Mouse (Mus musculus) R1 (cell line): ENCODE results near the gene Prrg1.

ENCODE experiments used
- DNase-seq: peaks from one replicate; pipeline ENCODE4 v3.0.0-alpha.2; 2018; ENCODE audit warnings: low read depth, low spot score

The Prrg1 gene

GRCm38 (mm10) chrX:78583202-78584004 is at the start of gene Prrg1:
TSS of gene Prrg1 (minus strand) at chrX:78583896.
- DNase-seq: peak; percentile 87

- peak; percentile 5 for DNase-seq
Measured at GRCm38 (mm10) chrX:78605814-78606213, 22.1 kb upstream of the Prrg1 start.

GRCm38 (mm10) chrX:78593138-78593537 is 9.4 kb upstream of the Prrg1 start:
- no peak for DNase-seq

GRCm38 (mm10) chrX:78582854-78583201 is 868 bp downstream of the Prrg1 start:
- peak; percentile 23 for DNase-seq

GRCm38 (mm10) chrX:78563451-78563850 is 20.2 kb downstream of the Prrg1 start:
- no peak for DNase-seq

GRCm38 (mm10) chrX:78553399-78553798 is 30.3 kb downstream of the Prrg1 start:
- DNase-seq: no peak

- DNase-seq: no peak
Measured at GRCm38 (mm10) chrX:78552704-78553103, 31.0 kb downstream of the Prrg1 start.

GRCm38 (mm10) chrX:78547696-78548095 is 36.0 kb downstream of the Prrg1 start:
- DNase-seq: no peak

GRCm38 (mm10) chrX:78539734-78540133 is 44.0 kb downstream of the Prrg1 start:
- peak; percentile 4 for DNase-seq

- no peak for DNase-seq
Measured at GRCm38 (mm10) chrX:78538632-78539316, 44.9 kb downstream of the Prrg1 start.

GRCm38 (mm10) chrX:78518301-78518700 is 65.4 kb downstream of the Prrg1 start:
- DNase-seq: no peak

- DNase-seq: no peak
Measured at GRCm38 (mm10) chrX:78482987-78483386, 100.7 kb downstream of the Prrg1 start.

- no peak for DNase-seq
Measured at GRCm38 (mm10) chrX:78479710-78480109, 104.0 kb downstream of the Prrg1 start.

- no peak for DNase-seq
Measured at GRCm38 (mm10) chrX:78434357-78434756, 149.3 kb downstream of the Prrg1 start.

- DNase-seq: peak; percentile 77
Measured at GRCm38 (mm10) chrX:78403346-78403745, 180.3 kb downstream of the Prrg1 start.
